Mouse (Mus musculus) heart, postnatal 0 days (tissue): ENCODE measurements at regions not wholly inside any gene's neighbourhood (a gene's known extent, or its start where the extent isn't known, plus 50 kb on each side); places are given as distances from the start of the nearest gene placed in this dataset.

Source experiments
- ATAC-seq: fragments of 200-750 bp; cut with Nextera tagmentation; 2 replicates; pipeline ENCODE4 v1.8.0; 2017; ENCODE audit warnings: low read depth, moderate number of reproducible peaks, moderate library complexity; ENCODE audit not compliant: insufficient read depth
- DNase-seq: peaks from one replicate; pipeline ENCODE4 v3.0.0-alpha.2; 2016; ENCODE audit warnings: low spot score
- H3K27ac ChIP-seq: fragments of 300-500 bp; sonication (generic); 2 replicates; pipeline ENCODE4 v1.5.1; 2014; ENCODE audit warnings: low read depth, mild to moderate bottlenecking
- H3K27me3 ChIP-seq: fragments of 300-500 bp; sonication (generic); 2 replicates; pipeline ENCODE4 v1.6.1; 2014; ENCODE audit warnings: low read length, mixed read lengths; ENCODE audit not compliant: control insufficient read depth, insufficient read depth
- H3K36me3 ChIP-seq: fragments of 300-500 bp; sonication (generic); replicated peaks from 2 replicates; pipeline ENCODE4 v1.6.1; 2014; ENCODE audit warnings: low read length, mixed read lengths; ENCODE audit not compliant: control insufficient read depth, insufficient read depth
- H3K4me1 ChIP-seq: fragments of 300-500 bp; sonication (generic); 2 replicates; pipeline ENCODE4 v1.6.1; 2014; ENCODE audit warnings: antibody characterized with exemption; ENCODE audit not compliant: control insufficient read depth, insufficient read depth
- H3K4me2 ChIP-seq: fragments of 300-500 bp; sonication (generic); 2 replicates; pipeline ENCODE4 v1.6.1; 2014; ENCODE audit warnings: low read depth, mild to moderate bottlenecking, low read length, moderate library complexity
- H3K4me3 ChIP-seq: fragments of 300-500 bp; sonication (generic); 2 replicates; pipeline ENCODE4 v1.5.1; 2014; ENCODE audit warnings: low read depth, low read length
- H3K9ac ChIP-seq: fragments of 300-500 bp; sonication (generic); replicated peaks from 2 replicates; pipeline ENCODE4 v1.6.1; 2014; ENCODE audit warnings: low read depth, low read length, mixed read lengths
- H3K9me3 ChIP-seq: fragments of 300-500 bp; sonication (generic); replicated peaks from 2 replicates; pipeline ENCODE4 v1.6.1; 2016; ENCODE audit warnings: low read length; ENCODE audit not compliant: control insufficient read depth
- CTCF ChIP-seq: IDR thresholded peaks from 2 replicates; pipeline ENCODE4 v1.5.1; 2016; ENCODE audit warnings: antibody characterized with exemption, control low read depth, low read depth
- EP300 ChIP-seq: IDR thresholded peaks from 2 replicates; pipeline ENCODE4 v1.6.1; 2016; ENCODE audit warnings: antibody characterized with exemption, low read depth
- WGBS: fragments of 180-500 bp; shearing (Covaris S2); extraction: QIAGEN DNeasy Blood & Tissue Kit; methylation state at CpG from one replicate; pipeline ENCODE4 v1.1.7; 2014; 5-methylcytosine and 5-hydroxymethylcytosine counted together

DNA sequence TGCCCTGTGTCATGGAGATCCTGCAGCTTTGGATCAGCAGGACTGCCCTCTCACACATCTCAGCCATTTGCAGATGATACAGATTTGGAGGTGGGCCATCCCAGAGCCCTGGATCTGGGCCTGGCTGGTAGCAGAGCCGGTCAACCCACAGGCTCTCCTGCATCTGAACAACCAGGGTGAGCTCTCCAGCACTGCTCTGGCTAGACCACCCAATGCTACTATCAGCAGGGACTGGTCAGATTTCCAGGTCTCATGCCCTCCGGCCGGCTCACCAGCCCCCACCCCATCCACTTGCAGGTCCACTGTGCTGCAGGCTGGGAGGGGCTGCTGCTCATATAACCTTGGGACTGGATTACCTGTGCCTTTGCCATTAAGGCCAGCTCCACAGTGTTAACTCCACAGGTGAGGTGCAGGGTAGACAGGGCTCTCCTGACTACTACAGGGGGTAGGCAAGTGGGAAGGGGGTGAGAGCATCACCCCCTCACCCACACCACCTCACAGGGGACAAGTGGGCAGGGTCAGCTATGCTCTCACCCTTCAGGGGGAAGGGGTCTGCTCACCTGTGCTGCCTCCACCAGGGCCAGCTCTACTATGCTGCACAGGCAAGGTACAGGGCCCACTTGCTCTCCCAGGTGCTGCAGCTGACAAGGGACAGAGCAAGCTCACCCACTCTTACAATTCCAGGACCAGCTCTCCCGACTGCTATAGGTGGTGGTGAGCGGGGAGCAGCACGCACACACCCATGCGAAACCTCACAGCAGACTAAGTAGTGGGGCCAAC is 81.6 kb downstream of the Gpr65 start:
- H3K4me3 ChIP-seq: no peak overlapping the region
- TF ChIP-seq CTCF: no peak
- DNase-seq (no peak), ATAC-seq (no peak)
- H3K9ac ChIP-seq: no peak overlapping the region
- no peak overlapping the region for H3K4me2 ChIP-seq
- no peaks in the 10 kb centered on the region for H3K9me3 ChIP-seq
- H3K36me3 ChIP-seq: no peaks in the 10 kb centered on the region
- no peak overlapping the region for H3K27ac ChIP-seq
- no peaks in the 10 kb centered on the region for H3K4me1 ChIP-seq
- H3K27me3 ChIP-seq: no peaks in the 10 kb centered on the region
- 86% methylated on average over 7 of the region's 7 CpGs for WGBS

DNA sequence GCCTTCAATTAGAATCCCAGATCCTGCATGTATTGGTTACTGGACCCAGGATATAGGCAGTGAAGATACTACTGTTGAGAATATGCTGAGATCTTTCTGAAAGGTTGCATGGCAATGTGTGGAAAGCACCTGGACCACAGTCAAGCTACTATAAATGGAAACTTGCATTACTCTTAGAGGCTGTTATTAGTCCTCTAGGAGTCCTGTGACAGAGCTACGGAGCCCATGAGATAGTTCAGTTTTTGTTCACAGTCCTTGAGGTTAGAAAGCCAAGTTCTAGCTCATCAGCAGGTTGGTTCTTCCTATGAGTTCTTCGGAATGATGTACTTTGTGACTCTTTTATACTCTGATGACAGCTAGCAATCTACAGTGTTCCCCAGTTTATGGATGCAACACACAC is 84.0 kb downstream of the Gpr65 start:
- WGBS: 60% methylated on average over 2 of the region's 2 CpGs
- TF ChIP-seq EP300 (no peak), CTCF (no peak)
- Histone ChIP-seq H3K27me3 (no peaks in the 10 kb centered on the region), H3K4me1 (no peaks in the 10 kb centered on the region), H3K36me3 (no peaks in the 10 kb centered on the region), H3K9me3 (no peaks in the 10 kb centered on the region), H3K4me2 (no peak overlapping the region), H3K9ac (no peak overlapping the region), H3K27ac (no peak overlapping the region), H3K4me3 (no peak overlapping the region)
- ATAC-seq: no peak
- no peak for DNase-seq

DNA sequence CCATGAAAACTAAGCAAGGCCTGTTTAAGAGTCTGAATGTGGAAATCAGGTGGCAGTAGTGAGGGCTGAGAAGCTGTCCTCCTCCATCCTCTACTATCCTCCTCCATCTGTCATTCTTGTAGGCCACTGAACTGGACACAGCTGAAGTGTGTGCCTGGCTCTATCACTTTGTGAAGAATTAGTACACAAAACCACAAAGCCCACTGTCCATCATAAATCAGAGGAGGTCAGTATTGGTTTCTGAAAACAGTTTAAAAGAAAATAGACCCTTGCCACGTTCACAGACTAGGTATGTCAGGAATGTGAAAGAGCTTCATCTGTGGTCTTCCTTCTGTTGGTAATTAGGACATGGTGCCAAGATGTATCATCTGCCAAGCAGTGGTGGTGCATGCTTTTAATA is 86.1 kb downstream of the Gpr65 start:
- Histone ChIP-seq H3K4me2 (no peak overlapping the region), H3K27ac (no peak overlapping the region), H3K4me3 (no peak overlapping the region), H3K4me1 (no peaks in the 10 kb centered on the region), H3K9me3 (no peaks in the 10 kb centered on the region), H3K27me3 (no peaks in the 10 kb centered on the region), H3K9ac (no peak overlapping the region), H3K36me3 (no peaks in the 10 kb centered on the region)
- DNase-seq (no peak), ATAC-seq (no peak)
- no peak for TF ChIP-seq CTCF
- no peak for TF ChIP-seq EP300
- 55% methylated on average over 1 of the region's 1 CpGs for WGBS

DNA sequence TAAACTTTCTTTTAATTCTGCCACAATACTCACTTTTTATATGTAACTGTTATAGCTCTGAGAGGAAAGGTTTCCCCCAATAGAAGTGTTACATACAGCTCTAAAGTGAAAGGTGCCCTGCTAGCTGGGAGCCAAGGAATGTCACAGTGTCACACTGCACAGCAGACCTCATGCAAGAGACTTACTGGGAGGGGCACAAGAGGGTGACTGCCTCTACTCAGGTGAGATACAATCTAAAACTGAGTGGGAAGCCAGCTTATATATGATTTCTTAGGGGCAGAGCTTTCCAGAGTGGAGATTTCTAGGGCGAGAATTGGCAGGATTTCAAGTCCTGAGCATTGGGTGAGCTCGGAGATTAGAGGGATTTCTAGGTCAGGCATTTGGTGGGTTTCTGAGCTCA is 99.1 kb downstream of the Gpr65 start:
- Histone ChIP-seq H3K4me1 (no peaks in the 10 kb centered on the region; the same call in 1 of the 2 replicates), H3K9ac (no peak overlapping the region), H3K36me3 (no peaks in the 10 kb centered on the region), H3K27me3 (no peaks in the 10 kb centered on the region), H3K4me2 (peak overlapping the region; percentile 2; the same call in 1 of the 2 replicates), H3K27ac (no peak overlapping the region), H3K9me3 (no peaks in the 10 kb centered on the region), H3K4me3 (no peak overlapping the region)
- no peak for ATAC-seq
- TF ChIP-seq EP300: no peak
- TF ChIP-seq CTCF: no peak
- no peak for DNase-seq
- WGBS: 36% methylated on average over 2 of the region's 2 CpGs

DNA sequence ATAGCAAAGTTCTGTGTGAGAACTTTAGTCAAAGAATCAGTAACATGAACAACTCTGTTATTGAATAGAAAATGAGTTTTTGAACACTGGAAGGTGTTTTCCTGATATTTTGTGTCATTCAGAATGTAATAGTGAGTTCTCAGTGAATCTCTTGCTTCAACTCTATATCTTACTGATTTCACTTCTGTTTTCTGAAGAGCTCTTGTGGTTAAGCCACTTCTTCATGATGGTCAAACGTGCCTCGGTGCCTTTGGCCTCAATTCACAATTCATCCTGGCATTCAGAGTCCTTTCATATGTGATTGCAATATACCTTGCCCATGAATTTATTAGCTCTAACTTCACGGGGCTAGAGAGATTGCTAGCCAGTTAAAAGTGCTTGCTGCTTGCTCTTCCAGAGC is 102.3 kb downstream of the Gpr65 start:
- H3K36me3 ChIP-seq: no peaks in the 10 kb centered on the region
- no peak overlapping the region for H3K4me2 ChIP-seq
- TF ChIP-seq EP300: no peak
- no peak for TF ChIP-seq CTCF
- ATAC-seq (no peak), DNase-seq (no peak)
- H3K27me3 ChIP-seq: no peaks in the 10 kb centered on the region
- no peak overlapping the region for H3K9ac ChIP-seq
- H3K27ac ChIP-seq: no peak overlapping the region
- H3K4me3 ChIP-seq: no peak overlapping the region
- H3K4me1 ChIP-seq: no peaks in the 10 kb centered on the region; the same call in 1 of the 2 replicates
- 61% methylated on average over 3 of the region's 3 CpGs for WGBS
- no peaks in the 10 kb centered on the region for H3K9me3 ChIP-seq
